Mouse (Mus musculus): Measurements from ENCODE around the gene Gzf1. TPM values are rescaled to one million over a fixed set of nuclear protein-coding genes. Genes with fewer than 3 reads are reported as not detected.

Gene Gzf1
- polyA plus RNA-seq, 1 experiment from 2014 or later = 14.8 TPM

DNA sequence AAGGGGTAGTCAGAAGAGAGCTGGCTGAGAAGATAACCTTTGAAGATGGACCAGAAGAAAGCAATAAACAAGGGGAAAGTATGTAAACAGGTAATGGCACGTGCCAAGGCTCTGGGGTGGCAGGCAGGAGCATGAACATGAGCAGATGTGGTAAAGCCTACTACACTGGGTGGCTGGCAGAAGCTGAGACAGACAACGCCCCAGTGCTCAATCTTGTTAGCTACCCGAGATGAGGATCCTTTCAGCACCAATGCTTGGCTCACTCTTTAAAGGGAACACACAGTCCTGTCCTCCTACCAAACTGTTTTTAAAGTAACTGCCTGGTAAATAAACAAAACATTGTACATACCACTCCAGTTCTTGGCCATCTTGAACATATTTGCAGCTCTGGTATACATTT, 31.5 kb downstream of the Gzf1 start:
- peaks cover 4% of the 10 kb centered on the region; the same call in 1 of the 2 replicates for H3K36me3 ChIP-seq (replicated peaks)
- H3K4me3 ChIP-seq = no peak overlapping the region
- ATAC-seq (replicated peaks) = no peak
- H3K27ac ChIP-seq = no peak overlapping the region
- no peak overlapping the region for H3K9ac ChIP-seq
- no peaks in the 10 kb centered on the region for H3K9me3 ChIP-seq
- WGBS = 92% methylated on average over 3 of the region's 3 CpGs
- H3K4me1 ChIP-seq = no peaks in the 10 kb centered on the region
- H3K4me2 ChIP-seq = no peak overlapping the region
- no peaks in the 10 kb centered on the region for H3K27me3 ChIP-seq (replicated peaks)

DNA sequence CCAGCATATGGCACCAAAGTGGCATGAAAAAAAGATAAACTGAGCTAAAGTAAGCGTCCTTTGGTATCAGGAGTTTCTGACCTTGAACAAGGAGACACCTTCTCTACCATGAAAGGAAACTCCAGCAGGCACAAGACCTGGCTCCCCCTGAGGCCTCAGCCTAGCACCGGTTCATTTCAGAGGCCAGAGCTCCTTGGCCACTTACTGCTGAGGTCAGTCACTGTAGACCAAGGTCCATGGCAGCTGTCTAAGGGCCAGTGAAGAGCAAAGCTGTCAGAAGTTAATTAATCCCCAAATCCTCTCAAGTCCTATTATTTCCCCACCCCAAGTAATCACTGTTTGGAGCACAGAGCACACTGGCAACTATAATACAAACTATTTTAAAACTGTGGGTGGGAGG, 36.2 kb downstream of the Gzf1 start:
- no peak overlapping the region for H3K27ac ChIP-seq
- H3K27me3 ChIP-seq (replicated peaks) = no peaks in the 10 kb centered on the region
- H3K4me3 ChIP-seq = no peak overlapping the region
- H3K36me3 ChIP-seq (replicated peaks) = no peaks in the 10 kb centered on the region
- WGBS = 67% methylated on average over 2 of the region's 2 CpGs
- H3K9ac ChIP-seq = no peak overlapping the region
- ATAC-seq (replicated peaks) = no peak
- no peak overlapping the region for H3K4me2 ChIP-seq
- H3K4me1 ChIP-seq = no peaks in the 10 kb centered on the region
- H3K9me3 ChIP-seq = no peaks in the 10 kb centered on the region

DNA sequence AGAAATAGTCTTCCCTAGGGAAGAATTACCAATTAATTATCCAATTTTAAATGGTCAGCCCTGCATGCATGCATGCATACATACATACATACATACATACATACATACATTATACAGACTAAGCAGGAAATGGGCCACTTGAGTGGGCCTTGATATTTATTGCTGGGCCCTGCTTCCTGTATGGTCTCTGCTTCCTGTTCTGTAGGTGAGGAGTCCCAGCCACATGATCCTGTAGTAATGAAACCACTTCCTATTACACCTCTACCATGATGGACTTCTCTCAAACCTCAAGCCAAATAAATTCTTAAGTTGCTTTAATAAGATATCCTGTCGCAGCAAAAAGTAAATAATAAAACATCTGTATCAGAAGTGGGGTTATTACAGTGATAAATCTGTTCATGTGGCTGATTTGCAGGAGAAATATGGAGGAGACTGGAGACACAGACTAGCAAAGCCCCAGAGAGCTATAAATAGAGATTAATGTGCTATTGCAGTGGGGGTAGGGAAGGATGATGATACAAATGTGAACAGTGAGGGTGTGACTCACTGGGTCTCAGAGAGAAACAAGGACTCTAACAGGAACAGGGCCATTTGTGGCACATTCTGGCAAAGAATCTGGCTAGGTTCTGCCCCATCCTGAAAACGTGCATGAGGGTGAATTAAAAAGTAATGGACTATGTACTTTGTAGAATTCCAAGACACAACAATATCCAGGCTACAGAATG, 38.6 kb downstream of the Gzf1 start:
- Histone ChIP-seq H3K9ac (no peak overlapping the region), H3K4me2 (no peak overlapping the region), H3K27ac (no peak overlapping the region), H3K9me3 (no peaks in the 10 kb centered on the region), H3K4me1 (no peaks in the 10 kb centered on the region), H3K36me3 (replicated peaks) (no peaks in the 10 kb centered on the region), H3K27me3 (replicated peaks) (no peaks in the 10 kb centered on the region), H3K4me3 (no peak overlapping the region)
- 83% methylated on average over 2 of the region's 2 CpGs for WGBS
- ATAC-seq (replicated peaks) = no peak

DNA sequence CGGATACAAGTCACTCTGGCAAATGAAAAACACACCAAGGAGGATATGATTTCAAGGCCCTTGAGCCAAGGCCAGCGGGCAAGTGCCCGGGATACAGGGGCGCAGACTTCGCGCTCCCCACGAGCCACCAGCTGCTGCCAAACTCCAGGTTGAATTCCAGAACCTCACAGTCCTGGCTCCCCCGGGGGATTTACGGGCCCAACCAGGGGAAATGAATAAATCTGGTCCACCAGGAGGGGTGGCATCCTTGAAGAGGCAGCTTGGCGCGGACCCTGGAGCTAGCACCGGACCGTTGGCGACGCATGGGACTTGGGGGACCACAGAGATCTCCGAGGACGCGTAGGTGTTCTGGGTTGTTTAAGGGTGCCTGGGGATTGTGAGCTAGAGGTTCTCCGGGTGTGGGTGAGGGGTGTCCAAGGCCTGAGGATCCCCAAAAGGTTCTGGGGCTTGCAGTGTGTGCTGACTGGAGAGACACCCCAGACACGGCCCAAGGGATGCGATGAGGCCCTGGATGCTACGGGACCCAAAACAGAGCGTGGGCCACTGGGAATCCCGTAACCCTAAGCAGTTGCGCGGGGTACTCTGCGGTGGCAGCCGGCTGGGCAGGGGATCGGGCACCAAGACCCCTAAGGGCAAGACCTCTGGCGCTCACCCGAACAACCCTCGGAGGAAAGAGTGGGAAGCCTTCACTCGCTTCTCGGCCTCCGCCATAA, 50.9 kb downstream of the Gzf1 start:
- WGBS = under 1% methylated on average over 35 of the region's 35 CpGs
- Histone ChIP-seq H3K4me3 (peak overlapping the region; percentile 80), H3K4me2 (peak overlapping the region; percentile 85), H3K27ac (peak overlapping the region; percentile 84), H3K36me3 (replicated peaks) (no peaks in the 10 kb centered on the region), H3K4me1 (peaks cover 25% of the 10 kb centered on the region), H3K27me3 (replicated peaks) (no peaks in the 10 kb centered on the region), H3K9ac (peak overlapping the region; percentile 73), H3K9me3 (no peaks in the 10 kb centered on the region)
- peak; percentile 88 for ATAC-seq (replicated peaks)

DNA sequence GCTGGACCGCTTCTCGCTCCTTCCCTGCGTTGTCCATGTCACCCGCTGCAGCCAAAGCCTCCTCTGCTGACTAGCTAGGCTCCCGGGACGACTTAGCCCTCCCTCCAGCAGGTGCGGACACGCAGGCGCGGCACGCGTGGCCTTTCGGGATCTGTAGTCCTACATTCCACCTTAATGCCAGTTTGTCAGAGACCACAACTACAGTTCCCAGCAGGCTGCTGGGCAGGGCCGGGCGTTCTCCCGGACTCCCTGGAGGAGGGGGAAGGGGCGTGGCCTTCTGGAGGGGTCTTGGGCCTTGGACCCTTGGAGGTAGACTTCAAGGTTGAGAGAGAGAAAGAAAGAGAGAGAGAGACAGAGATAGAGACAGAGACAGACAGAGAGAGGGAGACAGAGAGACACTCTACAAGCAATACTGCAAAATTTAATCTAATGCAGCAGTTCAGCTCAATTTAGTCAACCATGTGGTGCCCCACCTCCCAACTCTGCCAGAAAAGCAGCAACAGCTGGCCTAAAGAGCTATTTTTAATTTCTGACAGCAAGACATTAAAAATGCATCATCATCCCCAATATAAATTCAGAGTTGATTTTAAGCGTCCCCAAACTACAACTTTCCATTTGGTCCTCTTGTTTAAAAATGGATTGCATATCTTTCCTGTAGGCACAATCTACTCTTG, 51.6 kb downstream of the Gzf1 start, which contains the start of gene Napb:
TSS of gene Napb (minus strand) at position 141 of the 674 bp plus-strand sequence.
- Histone ChIP-seq H3K9me3 (no peaks in the 10 kb centered on the region), H3K4me3 (peak within 1 kb of the TSS; percentile 80)
- peak; percentile 100 for ATAC-seq (replicated peaks)

More for the DNA sequence above, 51.6 kb downstream of the Gzf1 start, which contains the start of gene Napb:
- peak within 1 kb of the TSS; percentile 84 for H3K27ac ChIP-seq
- H3K36me3 ChIP-seq (replicated peaks) = no peaks in the 10 kb centered on the region
- peak within 1 kb of the TSS; percentile 85 for H3K4me2 ChIP-seq
- H3K4me1 ChIP-seq = peaks cover 25% of the 10 kb centered on the region
- peak within 1 kb of the TSS; percentile 73 for H3K9ac ChIP-seq
- WGBS = 4% methylated on average over 18 of the region's 18 CpGs
- H3K27me3 ChIP-seq (replicated peaks) = no peaks in the 10 kb centered on the region

Other genes with a start within 250 kb of the Gzf1 start
- 8.1 and 8.7 TPM in 2 replicates for gene Cd93, start 237.5 kb upstream of the Gzf1 start, polyA plus RNA-seq (2015; fragmentation: Nextera tagmentation; extraction: Ambion mirVana)
- gene Nxt1, start 8.4 kb upstream of the Gzf1 start, polyA plus RNA-seq (2015; fragmentation: Nextera tagmentation; extraction: Ambion mirVana) = 37.4 and 39.5 TPM in 2 replicates
- gene Napb, start 51.4 kb downstream of the Gzf1 start, polyA plus RNA-seq (2015; fragmentation: Nextera tagmentation; extraction: Ambion mirVana) = 83.2 and 85.2 TPM in 2 replicates
- not detected in 2 replicates for gene Cstl1, start 69.3 kb downstream of the Gzf1 start, polyA plus RNA-seq (2015; fragmentation: Nextera tagmentation; extraction: Ambion mirVana)
- gene Cst11, start 90.5 kb downstream of the Gzf1 start, polyA plus RNA-seq (2015; fragmentation: Nextera tagmentation; extraction: Ambion mirVana) = not detected in 2 replicates
- not detected in 2 replicates for gene 8030411F24Rik, start 101.0 kb downstream of the Gzf1 start, polyA plus RNA-seq (2015; fragmentation: Nextera tagmentation; extraction: Ambion mirVana)
- gene Cst12, start 108.3 kb downstream of the Gzf1 start, polyA plus RNA-seq (2015; fragmentation: Nextera tagmentation; extraction: Ambion mirVana) = not detected in 2 replicates
- gene Cst8, start 117.8 kb downstream of the Gzf1 start, polyA plus RNA-seq (2015; fragmentation: Nextera tagmentation; extraction: Ambion mirVana) = not detected in 2 replicates
- gene Cst13, start 139.1 kb downstream of the Gzf1 start, polyA plus RNA-seq (2015; fragmentation: Nextera tagmentation; extraction: Ambion mirVana) = not detected in 2 replicates
- gene Cst9, start 154.1 kb downstream of the Gzf1 start, polyA plus RNA-seq (2015; fragmentation: Nextera tagmentation; extraction: Ambion mirVana) = not detected in 2 replicates
- not detected in 2 replicates for gene 9230104L09Rik, start 184.0 kb downstream of the Gzf1 start, polyA plus RNA-seq (2015; fragmentation: Nextera tagmentation; extraction: Ambion mirVana)
- gene Cst3, start 194.7 kb downstream of the Gzf1 start, polyA plus RNA-seq (2015; fragmentation: Nextera tagmentation; extraction: Ambion mirVana) = 514 and 563 TPM in 2 replicates

All from midbrain, embryonic 15.5 days (tissue).